Mouse (Mus musculus) hindlimb bud, embryonic 11.5 days (tissue): ENCODE results near the gene Pisd.
A peak's percentile ranks its signal among the peaks of the same experiment; 100 is the strongest.
"Not testable (repeated sequence)": the region's sequence is repeated elsewhere in the genome, so short reads cannot be mapped to it uniquely, and the experiment has no call there.

Experiments used
- DNase-seq: peaks from one replicate; pipeline ENCODE4 v3.0.0-alpha.2; 2012; ENCODE audit warnings: low read depth, low spot score; ENCODE audit errors: extremely low spot score

The Pisd gene

DNA sequence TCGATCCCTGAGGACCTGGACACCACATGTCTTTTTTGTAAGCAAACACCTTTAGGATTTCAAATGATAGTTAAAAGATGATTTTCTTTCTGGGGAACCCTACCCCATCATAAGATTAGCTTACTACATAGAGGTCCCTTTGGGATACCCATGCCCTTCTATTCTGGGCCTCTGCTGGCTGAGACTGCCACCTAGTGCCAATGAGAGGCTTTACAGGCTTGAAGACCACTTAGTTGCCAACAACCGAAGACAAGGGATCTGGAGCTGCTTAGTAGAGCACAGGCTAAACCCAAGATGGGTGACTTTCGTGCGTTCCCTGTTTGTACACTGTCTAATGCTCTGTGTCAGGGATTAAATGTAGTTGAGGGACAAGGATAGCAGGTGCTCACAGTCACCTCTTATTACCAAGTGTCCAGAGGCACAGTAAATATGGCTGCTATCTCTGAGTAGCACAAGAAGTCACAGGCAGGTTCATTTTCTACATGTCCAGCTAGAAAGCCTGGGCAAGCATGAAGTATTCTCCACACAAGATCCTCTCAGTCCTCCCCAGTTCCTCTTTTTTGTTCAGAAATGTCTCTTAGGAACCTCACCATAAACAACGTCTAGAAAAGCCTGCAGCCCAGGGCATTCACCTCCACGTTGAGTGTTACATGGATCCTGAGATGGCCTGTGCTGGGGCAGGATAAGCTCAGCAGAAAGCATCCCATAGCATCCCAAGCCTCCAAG is 37.6 kb downstream of the Pisd start:
- DNase-seq, result peak; percentile 35

GRCm38 (mm10) chr5:32745705-32746655 is 39.5 kb downstream of the Pisd start:
- no peak for DNase-seq

- DNase-seq, result no peak
Measured at GRCm38 (mm10) chr5:32742149-32742548, 43.3 kb downstream of the Pisd start.

DNA sequence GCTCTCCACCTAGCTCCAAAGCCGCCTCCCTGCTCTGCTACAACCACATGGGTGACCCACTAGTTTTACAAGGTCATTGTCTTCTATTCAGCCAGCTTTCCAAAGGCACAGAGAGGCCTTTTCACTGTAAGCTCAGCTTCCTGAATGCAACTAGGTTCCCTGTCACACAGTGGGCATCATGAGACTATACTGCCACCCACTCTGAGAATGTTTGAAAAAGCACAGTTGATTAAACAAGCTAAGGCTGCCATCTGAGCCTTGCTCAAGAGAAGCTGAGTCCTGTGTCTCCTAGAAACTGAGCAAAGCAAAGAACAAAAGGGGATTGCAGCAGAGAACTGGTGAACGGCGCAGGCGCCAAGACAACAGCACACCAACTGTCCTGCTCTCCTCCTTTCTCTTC is 44.1 kb downstream of the Pisd start:
- not testable (repeated sequence) for DNase-seq

GRCm38 (mm10) chr5:32740850-32741249 is 44.6 kb downstream of the Pisd start:
- not testable (repeated sequence) for DNase-seq

DNA sequence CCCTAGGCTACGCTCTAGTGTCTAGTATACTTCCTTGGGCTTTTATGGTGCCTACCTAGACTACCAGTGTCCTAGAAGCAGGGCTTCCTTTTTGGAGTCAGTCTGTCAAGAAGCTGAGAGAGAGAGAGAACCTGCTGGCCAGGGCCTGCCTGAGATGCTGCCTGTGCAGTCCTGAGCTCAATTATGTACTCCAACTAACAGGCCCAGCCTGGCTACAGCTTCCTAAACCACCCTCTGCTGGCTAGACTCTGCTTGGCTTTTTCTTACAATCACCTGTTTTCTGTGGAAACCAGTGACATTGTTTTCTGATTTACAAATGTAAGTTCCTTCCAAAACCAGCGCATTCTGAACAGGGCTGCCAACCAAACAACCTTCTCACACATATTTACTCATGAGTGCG is 45.3 kb downstream of the Pisd start:
- DNase-seq, result no peak

DNA sequence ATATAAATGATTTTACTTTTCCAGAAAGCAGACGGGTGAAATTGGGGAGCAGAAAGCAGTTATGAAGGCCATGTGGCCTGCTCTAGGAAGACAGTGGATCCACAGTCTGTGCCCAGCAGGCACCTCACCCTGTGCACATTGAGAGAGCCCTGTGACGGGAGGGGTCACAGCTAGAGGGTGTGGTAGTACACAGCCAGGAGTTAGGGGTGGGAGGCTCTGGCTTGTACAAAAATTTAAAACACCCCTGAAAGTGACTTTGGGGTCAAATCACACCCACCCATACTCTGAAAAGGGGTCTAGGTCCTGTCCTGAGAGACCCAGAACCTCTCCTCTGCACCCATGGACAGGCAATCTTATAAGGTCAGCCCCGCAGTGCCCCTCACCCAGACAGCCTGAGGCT is 48.7 kb downstream of the Pisd start:
- DNase-seq, result not testable (repeated sequence)

- DNase-seq, result no peak
Measured at GRCm38 (mm10) chr5:32735779-32736178, 49.7 kb downstream of the Pisd start.

DNA sequence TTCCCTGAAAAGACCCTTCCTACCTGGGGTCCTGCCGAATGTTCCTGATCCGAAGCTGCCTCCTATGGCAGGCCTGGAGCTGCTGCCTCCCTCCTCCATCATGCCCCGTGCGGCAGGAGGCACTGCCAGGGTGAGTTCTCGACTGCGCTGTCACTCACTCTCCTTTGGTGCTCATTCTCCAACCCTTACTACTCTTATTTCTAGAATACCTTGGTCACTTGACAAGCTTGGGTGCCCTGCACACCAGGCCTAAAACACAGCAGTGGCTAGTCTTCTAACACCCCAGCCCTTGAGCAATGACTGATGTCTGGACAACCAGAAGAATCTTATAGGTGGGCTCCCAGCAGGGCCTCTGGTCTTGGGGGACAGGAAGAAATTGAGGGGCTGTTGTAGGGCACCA is 51.6 kb downstream of the Pisd start:
- DNase-seq, result not testable (repeated sequence)

GRCm38 (mm10) chr5:32728851-32729250 is 56.6 kb downstream of the Pisd start:
- DNase-seq, result no peak

DNA sequence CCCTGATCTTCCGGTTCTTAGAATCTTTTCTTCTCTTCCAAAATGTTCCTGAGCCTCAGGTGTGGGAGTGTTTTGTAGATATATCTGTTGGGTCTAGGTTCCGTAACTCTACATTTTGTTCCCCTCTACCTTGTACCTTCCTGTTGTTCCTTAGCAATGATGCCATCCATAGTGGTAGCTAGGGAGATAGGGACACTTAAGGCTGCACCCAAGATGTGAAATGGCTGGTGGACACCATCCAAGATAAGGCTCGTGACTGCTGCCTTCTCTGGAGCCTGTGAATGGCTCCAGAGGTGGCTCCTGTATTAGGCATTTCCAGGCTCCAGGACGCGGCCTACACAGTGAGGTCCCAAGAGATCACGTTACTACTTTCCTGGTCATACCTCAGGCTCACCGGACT is 57.1 kb downstream of the Pisd start:
- no peak for DNase-seq

GRCm38 (mm10) chr5:32725397-32725796 is 60.0 kb downstream of the Pisd start:
- not testable (repeated sequence) for DNase-seq

GRCm38 (mm10) chr5:32723981-32724380 is 61.5 kb downstream of the Pisd start:
- DNase-seq, result no peak

GRCm38 (mm10) chr5:32722711-32723110 is 62.7 kb downstream of the Pisd start:
- DNase-seq, result not testable (repeated sequence)

GRCm38 (mm10) chr5:32722263-32722662 is 63.2 kb downstream of the Pisd start:
- DNase-seq, result no peak

DNA sequence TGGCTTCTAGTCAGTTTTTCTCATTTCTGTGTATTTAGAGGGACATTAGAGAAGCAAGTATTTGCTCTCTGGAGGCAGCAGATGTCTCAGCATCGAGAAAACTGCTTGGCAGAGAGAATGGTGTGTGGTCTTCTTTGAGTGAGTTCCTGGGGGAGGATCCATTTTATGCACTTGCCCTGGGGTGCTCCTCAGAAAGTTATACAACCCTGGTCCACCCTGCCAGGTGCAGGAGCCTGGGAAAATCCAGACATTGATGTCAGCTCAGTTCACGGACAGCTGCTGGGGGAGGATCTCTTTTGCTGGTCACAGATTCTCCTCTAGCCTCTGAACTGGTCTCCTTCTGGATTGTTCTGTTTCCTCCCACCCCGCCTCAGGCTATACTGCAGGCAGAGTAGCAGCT is 64.1 kb downstream of the Pisd start:
- no peak for DNase-seq

DNA sequence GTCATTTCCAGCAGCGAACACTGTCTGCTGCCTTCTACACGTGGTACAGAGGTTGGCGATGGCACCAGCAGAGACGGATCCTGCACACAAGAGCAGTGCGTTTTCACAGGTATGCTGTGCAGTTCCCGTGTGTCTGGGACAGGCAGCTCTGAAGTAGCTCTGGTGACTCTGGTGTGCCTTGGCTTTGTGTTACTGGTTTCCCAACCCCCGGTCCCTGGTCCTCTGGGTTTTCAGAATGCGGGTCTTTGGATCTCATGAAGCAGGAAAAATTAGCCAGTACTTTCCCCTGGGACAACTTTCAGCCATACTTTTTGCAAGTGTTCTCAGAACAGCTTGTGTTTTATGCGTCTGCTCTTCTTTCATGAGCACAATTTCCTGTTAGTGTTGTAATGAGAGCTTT is 65.0 kb downstream of the Pisd start:
- DNase-seq, result no peak

DNA sequence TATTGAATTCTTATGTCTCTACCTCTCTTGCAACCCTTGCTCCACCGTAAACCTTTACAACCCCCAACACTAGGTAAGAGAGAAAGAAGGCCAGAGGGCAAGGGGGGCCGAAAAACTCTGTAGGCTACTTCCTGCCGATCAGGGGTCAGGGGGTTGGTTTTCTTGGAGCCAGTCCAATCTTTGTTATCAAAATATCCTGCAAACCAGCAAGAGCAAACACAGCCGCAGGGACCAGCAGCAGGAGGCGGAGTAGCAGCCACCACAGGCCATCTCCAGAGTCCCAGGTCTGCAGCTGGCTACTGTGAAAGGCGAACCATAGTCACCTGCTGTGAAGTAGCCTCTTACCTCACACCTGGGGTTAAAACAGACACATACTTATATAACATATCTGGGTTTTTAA is 66.5 kb downstream of the Pisd start:
- no peak for DNase-seq

- no peak for DNase-seq
Measured at GRCm38 (mm10) chr5:32717726-32718125, 67.7 kb downstream of the Pisd start.

GRCm38 (mm10) chr5:32713703-32714467 is 71.6 kb downstream of the Pisd start:
- DNase-seq, result peak; percentile 98

GRCm38 (mm10) chr5:32713042-32713702 is 72.3 kb downstream of the Pisd start:
- DNase-seq, result peak; percentile 63
